Mouse (Mus musculus) kidney, postnatal 10 days (tissue): ENCODE results near the gene Osgin1.

Experiments
- DNase-seq: peaks from one replicate; pipeline ENCODE4 v3.0.0; 2021; ENCODE audit warnings: mixed read lengths

Gene Osgin1

DNA sequence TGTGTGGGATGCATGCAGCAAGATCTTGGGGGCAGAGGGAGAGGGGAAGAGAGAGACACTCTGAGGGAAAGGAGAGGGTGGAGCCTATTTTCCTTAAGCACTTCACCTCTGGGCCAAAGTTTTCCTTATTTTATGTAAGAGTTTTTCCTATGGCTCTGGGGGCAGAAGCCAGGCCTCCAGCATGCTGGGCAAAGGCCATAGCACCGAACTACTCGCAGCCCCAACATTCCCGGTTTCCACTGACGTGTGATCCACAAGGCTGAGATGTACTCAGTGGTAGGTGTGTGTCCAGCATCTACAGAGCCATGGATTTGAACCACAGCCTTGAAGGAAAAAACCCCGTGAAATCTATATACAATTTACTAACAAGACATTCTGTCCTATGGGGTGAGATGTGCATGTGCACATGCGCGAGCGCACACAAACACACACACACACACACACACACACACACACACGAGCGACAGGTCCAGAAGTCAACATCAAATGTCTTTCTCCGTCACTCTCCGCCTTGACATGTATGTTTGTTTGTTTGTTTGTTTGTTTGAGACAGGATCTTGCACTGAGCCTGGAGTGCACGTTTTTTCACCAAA, at the start of gene Osgin1:
TSS of gene Osgin1 (plus strand) at position 543 of the 593 bp plus-strand sequence.
- DNase-seq, result no peak

DNA sequence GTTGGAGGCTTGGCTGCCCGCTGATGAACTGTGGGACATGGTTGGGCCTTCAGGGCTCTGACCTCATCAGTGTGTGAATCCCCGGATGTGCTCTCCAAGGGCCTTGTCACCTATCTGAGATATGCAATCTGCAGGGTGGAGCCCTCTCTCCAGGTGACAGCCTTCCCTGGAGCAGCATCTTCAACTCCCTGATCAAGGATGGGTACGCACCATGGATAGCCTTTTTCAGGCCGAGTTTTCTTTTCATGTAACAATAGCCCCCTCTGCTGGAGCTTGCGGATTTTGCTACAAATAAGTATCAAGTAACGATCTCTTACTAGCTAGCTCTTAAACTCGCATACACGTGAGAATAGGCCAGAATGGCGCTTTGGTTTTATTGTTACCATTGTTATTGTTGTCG, 49.4 kb upstream of the Osgin1 start:
- peak; percentile 79 for DNase-seq

DNA sequence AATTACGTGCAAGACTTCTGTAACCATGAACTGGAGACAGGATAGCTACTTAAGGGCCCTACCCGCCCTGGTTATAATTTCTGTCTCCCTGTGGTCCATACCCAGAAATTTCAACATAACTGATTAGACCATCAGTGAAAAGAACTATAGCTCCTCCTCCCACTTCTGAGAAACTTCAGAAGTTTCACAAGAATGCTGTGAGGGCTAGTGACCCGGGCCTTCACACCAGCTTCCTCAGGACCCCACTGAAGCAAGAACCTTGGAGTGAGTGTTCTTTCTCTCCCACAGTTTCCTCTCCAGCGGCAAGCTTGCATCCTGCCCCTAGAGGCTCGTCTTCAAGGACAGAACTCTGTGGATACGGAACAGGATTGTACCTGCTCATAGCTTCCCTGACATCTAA, 48.1 kb upstream of the Osgin1 start:
- DNase-seq, result no peak

DNA sequence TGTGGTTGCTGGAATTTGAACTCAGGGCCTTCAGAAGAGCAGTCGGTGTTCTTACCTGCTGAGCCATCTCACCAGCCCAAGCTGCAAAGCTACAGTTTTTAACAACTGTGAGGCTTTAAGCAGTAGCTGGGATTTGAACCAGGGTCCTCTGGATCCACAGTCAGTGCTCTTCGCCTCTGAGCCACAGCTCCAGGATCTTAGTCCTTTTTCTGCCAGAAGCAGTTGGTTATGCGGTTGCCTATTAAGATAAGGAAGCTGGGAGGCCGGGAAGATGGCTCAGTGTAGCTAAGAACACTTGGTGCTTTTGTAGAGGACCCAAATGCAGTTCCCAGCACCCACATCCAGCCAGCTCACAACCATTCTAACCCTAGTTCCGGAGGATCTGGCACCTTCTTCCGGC, 46.9 kb upstream of the Osgin1 start:
- no peak for DNase-seq

DNA sequence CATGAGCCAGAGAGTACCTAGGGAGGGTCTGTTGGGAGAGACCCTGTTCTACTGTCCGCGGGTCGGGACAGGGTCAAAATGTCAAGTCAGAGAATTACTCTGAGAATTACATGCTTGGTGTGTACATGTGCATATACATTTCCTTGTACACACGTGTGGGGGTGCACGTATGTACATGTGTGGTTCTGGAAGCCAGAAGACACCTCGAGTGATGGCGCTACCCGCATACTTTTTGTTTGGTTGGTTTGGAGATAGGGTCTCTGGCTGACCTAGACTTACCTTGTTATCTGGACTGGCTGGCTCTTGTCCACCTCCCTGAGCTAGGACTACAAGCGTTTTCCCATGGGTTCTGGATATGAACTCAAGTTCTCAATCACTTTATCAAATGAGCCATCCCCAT, 39.8 kb upstream of the Osgin1 start:
- no peak for DNase-seq

DNA sequence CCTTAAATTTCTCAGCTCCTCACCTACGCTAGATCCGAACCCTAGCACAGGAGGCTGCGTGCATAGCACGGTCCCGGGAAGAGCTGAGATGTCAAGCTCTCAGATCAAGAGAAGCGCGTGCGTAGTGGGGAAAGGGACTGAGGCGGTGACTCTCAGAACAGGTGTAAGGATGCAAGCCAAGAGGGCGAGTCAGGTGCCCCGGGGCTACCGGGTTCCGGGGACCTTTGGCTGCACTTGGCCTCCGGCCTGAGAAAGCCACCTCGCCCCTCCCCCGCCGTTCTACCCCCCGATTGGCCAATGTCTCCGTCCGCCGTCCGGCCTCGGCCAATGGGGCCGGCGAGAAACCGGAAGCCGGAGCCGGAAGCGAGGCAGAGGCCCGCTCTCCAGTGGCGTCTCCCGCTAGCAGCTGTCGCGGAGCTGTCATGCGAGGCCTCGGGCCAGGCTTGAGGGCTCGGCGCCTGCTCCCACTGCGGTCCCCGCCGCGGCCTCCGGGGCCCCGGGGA, 39.3 kb upstream of the Osgin1 start, which contains the start of gene Mlycd:
TSS of gene Mlycd (plus strand) at position 355 of the 503 bp plus-strand sequence.
- peak; percentile 96 for DNase-seq

DNA sequence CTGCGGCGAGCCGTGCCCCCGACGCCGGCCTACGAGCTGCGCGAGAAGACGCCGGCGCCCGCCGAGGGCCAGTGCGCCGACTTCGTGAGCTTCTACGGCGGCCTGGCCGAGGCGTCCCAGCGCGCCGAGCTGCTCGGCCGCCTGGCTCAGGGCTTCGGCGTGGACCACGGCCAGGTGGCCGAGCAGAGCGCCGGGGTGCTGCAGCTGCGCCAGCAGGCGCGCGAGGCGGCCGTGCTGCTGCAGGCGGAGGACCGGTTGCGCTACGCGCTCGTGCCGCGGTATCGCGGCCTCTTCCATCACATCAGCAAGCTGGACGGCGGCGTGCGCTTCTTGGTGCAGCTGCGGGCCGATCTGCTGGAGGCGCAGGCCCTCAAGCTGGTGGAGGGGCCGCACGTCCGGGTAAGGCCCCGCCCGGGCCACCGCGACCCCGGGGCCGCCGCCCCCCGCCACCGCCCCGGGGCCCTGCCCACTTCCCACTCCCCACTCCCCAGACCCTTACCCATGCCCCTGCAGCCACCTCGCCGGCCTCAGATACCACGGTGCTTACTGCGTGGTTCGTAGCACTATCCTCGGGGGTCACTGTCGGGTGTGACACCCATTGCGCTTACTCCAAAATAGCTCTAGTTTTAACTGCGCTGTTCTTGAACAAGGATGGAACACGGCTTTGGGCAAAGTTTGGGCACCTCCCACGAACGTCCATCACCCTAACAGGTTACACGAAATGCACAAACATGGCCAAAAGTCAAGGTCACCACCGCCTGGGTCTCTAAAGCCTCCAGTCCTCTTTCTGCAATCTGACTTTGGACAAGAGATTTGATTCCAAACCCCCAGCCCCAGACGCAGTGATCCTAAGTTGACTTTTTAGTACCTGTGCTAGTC, 38.6 kb upstream of the Osgin1 start:
- no peak for DNase-seq

DNA sequence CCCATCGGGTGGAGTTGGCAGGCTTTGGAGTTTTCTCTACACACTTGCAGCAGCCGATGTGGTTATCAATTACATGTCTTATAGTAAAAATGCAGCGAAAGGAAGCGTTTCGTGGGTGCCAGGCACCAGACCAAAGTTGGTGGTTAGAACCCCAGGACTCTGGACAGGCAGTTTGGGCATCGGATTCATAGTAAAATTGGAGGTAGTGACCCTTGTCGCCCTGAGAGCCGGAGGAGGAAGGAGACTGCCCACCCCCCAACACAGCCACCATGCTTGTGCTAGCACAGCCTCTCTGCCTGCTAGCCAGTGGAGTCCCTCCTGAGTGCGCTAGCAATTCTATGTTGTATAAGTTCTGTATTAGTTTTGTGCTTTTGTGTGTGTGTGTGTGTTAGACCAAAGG, 35.4 kb upstream of the Osgin1 start:
- no peak for DNase-seq

DNA sequence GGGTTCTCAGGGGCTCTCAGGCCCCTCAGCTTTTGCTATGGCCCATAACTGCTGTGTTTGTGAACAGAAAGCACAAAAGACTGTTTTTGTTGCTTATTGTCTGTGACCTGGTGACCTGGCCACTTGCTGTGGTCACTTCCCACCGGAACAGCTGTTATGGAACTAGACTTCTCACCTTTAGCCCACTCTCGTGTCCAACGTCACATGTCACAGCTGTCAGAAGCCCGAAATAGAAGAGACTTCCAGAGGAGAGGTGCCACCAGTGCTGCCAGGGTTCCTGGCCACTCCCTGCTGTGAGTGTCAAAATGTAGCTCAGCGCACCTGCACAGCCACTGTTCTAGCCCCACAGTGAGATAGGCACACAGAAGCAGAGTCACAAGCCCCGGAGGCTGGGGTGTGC, 34.7 kb upstream of the Osgin1 start:
- DNase-seq, result no peak

DNA sequence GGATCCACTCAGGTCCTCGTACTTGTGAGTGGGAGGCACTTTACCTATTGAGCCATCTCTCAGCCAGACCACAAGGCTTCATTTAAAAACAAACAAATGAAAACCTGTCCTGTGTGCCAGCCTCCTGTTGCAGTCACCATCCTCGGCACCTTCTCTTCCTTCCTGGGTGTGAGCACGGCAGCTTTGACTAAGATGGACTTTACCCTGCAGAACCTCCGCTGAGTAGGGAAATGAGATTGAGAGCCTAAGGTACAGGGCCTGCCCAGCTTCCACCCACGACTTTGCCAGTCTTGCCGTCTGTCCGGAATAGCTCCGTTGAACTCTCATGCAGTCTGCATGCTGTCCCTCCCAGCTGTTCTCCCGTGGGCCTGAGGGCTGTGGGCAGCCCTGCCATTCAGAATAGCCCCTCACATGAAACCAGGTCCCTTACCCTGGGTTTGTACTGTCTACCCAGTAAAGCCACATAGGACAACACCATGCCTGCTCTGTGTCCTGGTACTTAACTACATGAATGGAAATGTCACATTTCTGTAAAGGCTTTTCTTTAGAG, 33.7 kb upstream of the Osgin1 start:
- peak; percentile 32 for DNase-seq

DNA sequence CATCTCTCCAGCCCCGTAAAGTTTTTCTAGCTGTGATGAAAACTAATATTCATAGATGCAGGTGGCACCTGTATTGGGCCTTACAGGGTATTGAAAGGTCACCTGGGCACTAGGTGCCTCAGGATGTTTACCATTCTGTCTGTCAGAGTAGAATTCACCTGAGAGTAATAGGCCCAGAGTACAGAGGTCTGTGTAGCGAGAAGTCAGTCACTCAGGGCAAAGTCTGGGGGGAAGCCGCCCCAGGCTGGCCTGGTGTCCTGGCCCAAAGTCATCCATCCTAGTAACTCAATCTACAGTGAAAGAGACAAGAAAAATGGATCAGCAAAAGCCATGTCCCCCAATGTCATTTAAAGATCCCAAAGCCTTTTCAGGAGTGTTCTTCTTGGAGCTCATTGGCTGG, 33.0 kb upstream of the Osgin1 start:
- no peak for DNase-seq

DNA sequence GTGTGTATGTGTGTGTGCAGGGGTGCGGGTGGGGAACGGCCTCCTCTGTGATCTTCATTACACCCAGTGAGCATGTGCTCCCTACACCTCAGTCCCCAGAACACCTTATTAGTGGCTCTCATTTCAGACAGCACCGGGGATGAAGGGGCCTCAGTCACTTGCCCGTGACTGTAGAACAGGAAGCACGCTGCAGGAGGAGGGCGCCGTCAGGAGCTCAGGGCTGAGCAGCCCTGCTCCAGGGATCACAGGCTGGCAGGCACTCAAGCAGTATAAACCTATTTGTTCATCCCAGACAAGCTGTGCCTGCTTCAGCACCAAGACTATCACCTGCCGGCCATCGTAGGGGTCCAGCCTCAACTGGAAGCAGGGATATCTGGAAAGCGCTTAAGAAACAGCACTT, 30.0 kb upstream of the Osgin1 start:
- no peak for DNase-seq

DNA sequence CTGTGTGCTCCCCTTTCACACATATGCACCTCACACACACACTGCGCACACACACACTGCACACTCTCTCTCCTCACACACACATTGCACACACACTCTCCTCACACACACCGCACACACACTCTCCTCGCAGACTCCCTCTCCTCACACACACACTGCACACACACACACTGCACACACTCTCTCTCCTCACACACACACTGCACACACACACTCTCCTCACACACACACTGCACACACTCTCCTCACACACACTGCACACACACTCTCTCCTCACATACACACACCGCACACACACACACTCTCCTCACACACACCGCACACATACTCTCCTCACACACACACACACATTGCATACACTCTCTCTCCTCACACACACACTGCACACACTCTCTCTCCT, 29.3 kb upstream of the Osgin1 start:
- no peak for DNase-seq

DNA sequence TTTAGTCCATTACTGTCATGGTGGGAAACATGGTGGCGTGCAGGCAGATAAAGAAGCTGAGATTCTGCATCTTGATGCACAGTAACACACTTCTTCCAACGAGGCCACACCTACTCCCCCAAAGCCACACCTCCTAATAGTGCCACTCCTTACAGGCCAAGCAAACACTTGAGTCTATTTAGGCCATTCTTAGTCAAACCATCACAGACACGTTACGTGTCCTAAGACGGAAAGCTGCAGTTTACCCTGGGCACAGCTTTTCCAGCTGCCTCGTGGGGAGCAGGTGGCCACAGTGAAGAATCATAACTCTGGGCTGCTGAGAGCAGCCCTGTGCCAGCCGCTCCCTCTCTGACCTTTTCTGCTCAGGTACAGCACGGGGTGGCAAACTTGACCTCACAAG, 25.6 kb upstream of the Osgin1 start:
- DNase-seq, result no peak

DNA sequence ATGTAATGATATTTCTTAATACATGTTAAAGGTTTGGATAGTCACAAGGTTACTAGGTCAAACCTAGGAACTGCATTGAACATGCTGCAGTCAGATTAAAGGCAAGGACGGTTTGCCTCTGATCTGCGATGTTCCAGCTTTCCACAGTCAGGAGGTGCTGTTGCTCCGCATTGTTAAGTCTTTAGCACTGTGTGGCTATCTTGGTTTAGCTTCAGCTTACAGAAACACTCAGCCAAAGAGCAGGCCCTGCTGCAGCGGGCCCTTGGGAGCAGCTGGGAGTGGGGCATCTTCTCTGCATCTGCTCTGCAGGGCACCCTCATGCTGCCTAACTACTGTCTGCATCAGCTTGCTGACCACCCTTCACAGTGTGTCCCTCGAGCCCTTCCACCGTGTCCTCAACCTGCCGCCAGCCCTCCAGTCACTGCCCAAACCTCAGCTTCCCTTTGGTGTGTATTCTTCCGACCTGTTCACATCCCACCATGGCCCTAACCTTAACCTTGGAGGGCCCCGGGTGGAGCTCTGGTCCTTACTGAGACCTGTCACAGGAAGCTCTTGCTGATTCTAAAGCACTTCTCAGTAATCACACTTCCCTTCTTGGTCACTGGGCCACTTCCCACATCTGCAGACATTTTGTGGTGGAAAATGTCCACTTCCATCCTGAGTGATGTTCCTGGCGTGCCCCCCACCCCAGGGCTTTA, 21.7 kb upstream of the Osgin1 start:
- no peak for DNase-seq

DNA sequence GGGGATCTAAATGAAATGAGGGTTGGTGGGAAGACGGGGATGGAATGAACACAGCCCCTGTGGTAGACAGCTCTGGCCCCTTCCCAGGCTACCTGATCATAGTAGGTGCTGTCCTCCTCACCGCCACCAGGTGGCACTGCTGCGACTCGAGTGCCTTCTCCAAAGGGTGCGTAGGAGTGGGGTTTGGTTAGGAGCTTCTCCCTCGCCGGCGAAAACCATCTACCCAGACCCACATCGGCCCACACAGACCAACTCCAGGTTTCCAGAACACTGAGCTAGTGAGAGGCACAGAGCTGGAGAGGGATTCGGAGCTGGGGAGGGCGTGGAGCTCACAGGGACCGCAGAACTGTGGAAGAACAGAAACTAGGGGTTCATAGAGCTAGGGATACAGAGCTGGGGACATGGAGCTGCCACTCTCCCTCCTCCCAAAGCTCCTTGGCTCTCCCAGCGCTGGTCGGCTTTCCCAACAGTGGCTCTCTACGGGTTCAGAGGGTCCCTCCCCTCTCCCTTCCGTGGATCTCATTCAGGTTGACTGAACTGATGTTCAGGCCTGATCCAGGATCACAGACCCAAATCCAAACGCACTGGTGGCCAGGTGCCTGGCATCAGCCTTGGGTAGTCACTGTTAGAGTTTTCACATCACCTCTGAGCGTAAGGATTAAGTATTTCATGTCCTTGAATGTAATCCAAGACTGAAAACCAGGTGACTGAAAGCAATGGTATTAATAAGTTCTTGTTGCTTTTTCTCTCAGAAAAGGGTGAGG, 21.0 kb upstream of the Osgin1 start:
- DNase-seq, result peak; percentile 86

DNA sequence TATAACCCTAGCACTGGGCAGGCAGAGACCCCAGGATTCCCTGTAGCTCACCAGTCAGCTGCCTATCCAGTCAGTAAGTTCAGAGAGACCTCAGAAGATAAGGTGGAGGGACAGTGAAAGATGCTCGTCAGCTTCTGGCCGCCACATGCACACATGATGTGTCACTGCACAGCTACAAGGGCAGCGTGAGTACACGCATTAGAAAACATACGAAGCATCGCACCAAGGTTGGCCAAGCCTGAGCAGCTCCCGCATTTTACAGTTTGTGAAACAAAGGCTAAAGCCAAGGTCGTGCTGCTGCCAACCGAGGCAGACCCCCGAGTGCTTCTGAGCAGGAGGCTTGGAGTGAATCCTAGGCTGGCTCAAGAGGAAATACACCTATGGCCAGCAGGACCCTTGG, 20.3 kb upstream of the Osgin1 start:
- peak; percentile 10 for DNase-seq

DNA sequence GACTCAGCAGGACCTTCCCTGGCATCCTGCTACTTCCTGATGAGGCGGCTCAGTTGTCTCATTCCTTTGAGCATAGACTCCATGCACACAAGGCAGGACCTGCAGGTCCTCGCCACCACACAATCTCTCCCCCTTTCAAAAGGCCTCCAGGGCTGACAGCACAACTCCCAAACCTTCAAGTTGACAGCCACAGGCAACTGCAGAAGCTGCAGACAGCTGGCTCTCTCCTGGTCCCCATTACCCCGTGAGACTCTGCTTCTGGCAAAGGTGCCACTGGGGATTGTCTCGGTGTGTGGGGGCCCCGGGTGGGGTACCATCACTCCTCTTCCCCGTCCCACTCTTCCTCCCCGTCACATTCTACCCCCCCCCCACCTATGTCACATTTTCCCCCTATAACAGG, 13.6 kb upstream of the Osgin1 start:
- DNase-seq, result no peak

DNA sequence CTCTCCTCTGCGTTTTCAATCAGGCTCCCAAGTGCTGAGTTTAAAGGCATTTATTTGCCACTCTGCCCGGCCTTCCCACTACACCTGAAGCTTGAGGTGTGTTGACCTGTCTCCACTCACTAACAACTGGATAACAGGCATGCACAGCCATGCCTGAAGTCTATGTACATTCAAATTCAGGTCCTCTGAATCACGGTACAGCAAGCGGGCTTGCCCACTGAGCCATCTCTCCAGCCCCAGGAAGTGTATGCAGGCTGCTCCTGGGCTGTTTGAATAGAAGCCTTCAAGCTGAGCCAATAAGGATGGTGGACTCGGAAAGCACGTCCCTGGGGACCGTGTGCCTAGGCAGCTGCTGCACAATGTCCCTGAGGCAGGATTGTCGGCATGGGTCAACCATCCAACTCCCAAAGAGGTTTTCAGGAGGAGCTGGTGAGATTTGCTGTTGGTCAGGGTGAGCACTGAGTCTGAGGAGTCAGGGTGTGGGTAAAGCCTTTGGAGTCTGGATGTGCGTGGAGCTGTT, 12.3 kb upstream of the Osgin1 start:
- DNase-seq, result no peak

DNA sequence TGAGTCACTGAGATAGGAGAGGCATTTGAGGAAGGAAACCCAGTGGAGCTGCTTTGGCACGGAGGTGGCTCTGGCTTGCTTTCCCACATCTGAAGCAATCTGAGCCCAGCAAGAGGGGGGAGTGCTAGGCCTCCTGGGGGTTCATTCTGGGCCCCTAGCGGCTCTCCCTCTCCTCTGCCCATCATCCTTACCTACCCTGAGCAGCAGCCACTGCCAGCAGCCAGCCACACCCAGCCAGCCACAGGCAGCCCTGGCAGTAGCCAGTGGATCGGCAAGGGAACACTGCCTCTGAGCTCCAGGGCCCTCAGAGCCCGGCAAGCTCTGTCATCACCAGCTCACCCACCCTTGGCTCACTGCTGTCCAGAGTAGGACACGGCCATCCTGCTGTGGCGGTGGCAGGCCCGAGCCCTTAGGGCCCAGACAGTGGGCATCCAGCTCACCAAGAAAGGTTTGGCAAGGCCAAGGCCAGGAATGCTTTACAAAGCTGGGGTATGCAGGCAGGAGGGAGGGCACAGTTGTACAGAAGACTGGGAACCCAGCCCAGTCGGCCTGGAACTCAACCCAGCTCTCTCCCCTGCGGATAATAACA, 11.7 kb upstream of the Osgin1 start:
- no peak for DNase-seq

DNA sequence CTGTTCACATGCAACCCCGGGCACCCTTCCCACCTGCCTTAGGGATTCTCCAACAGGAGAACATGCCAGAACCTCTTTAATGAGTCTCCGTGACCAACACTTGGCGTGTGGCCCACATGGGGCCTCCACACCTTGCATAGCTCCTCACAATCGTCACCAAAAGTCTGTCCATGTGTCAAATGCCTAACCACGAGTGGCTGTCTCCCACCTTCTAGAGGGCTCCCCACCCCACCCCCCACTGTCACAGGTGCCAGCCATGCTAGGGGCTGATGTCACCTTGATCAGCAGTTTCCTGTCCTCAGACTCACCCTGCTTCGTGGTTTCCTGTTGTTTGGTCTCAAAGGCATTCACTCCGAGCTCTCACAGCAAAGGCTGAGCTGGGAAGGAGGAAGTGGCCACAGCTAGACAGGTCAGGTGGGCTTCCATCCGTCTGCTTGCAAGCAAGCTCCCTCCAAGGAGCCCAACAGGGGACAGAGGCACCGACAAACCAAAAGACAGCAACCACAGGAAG, 10.2 kb upstream of the Osgin1 start:
- peak; percentile 74 for DNase-seq
